Mouse (Mus musculus): ENCODE measurements around the gene Adcy1.
"Not testable (repeated sequence)": the region's sequence is repeated elsewhere in the genome, so short reads cannot be mapped to it uniquely, and the experiment has no call there.

Adcy1 gene

GRCm38 (mm10) chr11:7215703-7216102, 152.4 kb downstream of the Adcy1 start:
- no peak for DNase-seq (ENCODE audit: low read depth)

GRCm38 (mm10) chr11:7221826-7222225, 158.5 kb downstream of the Adcy1 start:
- not testable (repeated sequence) for DNase-seq (ENCODE audit: low read depth)

GRCm38 (mm10) chr11:7226200-7226599, 162.9 kb downstream of the Adcy1 start:
- DNase-seq (ENCODE audit: low read depth): no peak

- no peak for DNase-seq (ENCODE audit: low read depth)
Observed at GRCm38 (mm10) chr11:7226810-7227550, 163.7 kb downstream of the Adcy1 start.

- DNase-seq (ENCODE audit: low read depth): no peak
Observed at GRCm38 (mm10) chr11:7228107-7228506, 164.8 kb downstream of the Adcy1 start.

All from fibroblast of lung, adult 2 months (primary cell).